Mouse (Mus musculus) midbrain, embryonic 14.5 days (tissue): ENCODE data around the gene Snrnp35. TPM values are rescaled to one million over a fixed set of nuclear protein-coding genes. Genes with fewer than 3 reads are reported as not detected.

ENCODE experiments used
- ATAC-seq: fragments of 200-750 bp; cut with Nextera tagmentation; 2 replicates; pipeline ENCODE4 v1.8.0; 2017; ENCODE audit warnings: moderate number of reproducible peaks, moderate library complexity; ENCODE audit not compliant: low FRiP score, low TSS enrichment
- DNase-seq: peaks from one replicate; pipeline ENCODE4 v3.0.0-alpha.2; 2015
- H3K27ac ChIP-seq: fragments of 300-500 bp; sonication (generic); replicated peaks from 2 replicates; pipeline ENCODE4 v1.5.1; 2014; ENCODE audit warnings: mild to moderate bottlenecking, low read depth, low read length, moderate library complexity
- H3K27me3 ChIP-seq: fragments of 300-500 bp; sonication (generic); 2 replicates; pipeline ENCODE4 v1.6.1; 2014; ENCODE audit warnings: low read length, control low read depth, mixed read lengths; ENCODE audit not compliant: control insufficient read depth, insufficient read depth
- H3K36me3 ChIP-seq: fragments of 300-500 bp; sonication (generic); 2 replicates; pipeline ENCODE4 v1.6.1; 2014; ENCODE audit warnings: low read length, control low read depth; ENCODE audit not compliant: control insufficient read depth, insufficient read depth
- H3K4me1 ChIP-seq: fragments of 300-500 bp; sonication (generic); 2 replicates; pipeline ENCODE4 v1.6.1; 2014; ENCODE audit warnings: mild to moderate bottlenecking, antibody characterized with exemption, low read length, control low read depth; ENCODE audit not compliant: control insufficient read depth, insufficient read depth
- H3K4me2 ChIP-seq: fragments of 300-500 bp; sonication (generic); 2 replicates; pipeline ENCODE4 v1.6.1; 2014; ENCODE audit warnings: mild to moderate bottlenecking, low read length, moderate library complexity
- H3K4me3 ChIP-seq: fragments of 300-500 bp; sonication (generic); replicated peaks from 2 replicates; pipeline ENCODE4 v1.5.1; 2014; ENCODE audit warnings: low read depth, low read length
- H3K9ac ChIP-seq: fragments of 300-500 bp; sonication (generic); replicated peaks from 2 replicates; pipeline ENCODE4 v1.6.1; 2014; ENCODE audit warnings: mild to moderate bottlenecking, low read length, moderate library complexity
- H3K9me3 ChIP-seq: fragments of 300-500 bp; sonication (generic); 2 replicates; pipeline ENCODE4 v1.6.1; 2016; ENCODE audit warnings: low read length, control low read depth, mixed read lengths; ENCODE audit not compliant: control insufficient read depth
- WGBS: fragments of 180-500 bp; shearing (Covaris S2); extraction: QIAGEN DNeasy Blood & Tissue Kit; methylation state at CpG from one replicate; pipeline ENCODE4 v1.1.7; 2014; 5-methylcytosine and 5-hydroxymethylcytosine counted together
- polyA plus RNA-seq: library from polyadenylated mRNA; unstranded; fragments of >200 nt; fragmentation: Nextera tagmentation; extraction: Ambion mirVana; gene quantifications from 2 replicates; pipeline ENCODE4 v1.2.1, GENCODE M21; 2014

Gene Snrnp35
- polyA plus RNA-seq, 1 experiment from 2014 or later = 8.9 TPM

- DNase-seq (no peak), ATAC-seq (no peak)
- H3K9ac ChIP-seq = no peak overlapping the region
- H3K4me1 ChIP-seq = peaks cover 11% of the 10 kb centered on the region
- H3K4me2 ChIP-seq = no peak overlapping the region
- H3K4me3 ChIP-seq = no peak overlapping the region
- H3K9me3 ChIP-seq = no peaks in the 10 kb centered on the region
- no peaks in the 10 kb centered on the region; the same call in 1 of the 2 replicates for H3K36me3 ChIP-seq
- H3K27ac ChIP-seq = no peak overlapping the region
- 94% methylated on average over 5 of the region's 5 CpGs for WGBS
- no peaks in the 10 kb centered on the region for H3K27me3 ChIP-seq
Observed at GRCm38 (mm10) chr5:124524943-124525342, 42.0 kb downstream of the Snrnp35 start.

DNA sequence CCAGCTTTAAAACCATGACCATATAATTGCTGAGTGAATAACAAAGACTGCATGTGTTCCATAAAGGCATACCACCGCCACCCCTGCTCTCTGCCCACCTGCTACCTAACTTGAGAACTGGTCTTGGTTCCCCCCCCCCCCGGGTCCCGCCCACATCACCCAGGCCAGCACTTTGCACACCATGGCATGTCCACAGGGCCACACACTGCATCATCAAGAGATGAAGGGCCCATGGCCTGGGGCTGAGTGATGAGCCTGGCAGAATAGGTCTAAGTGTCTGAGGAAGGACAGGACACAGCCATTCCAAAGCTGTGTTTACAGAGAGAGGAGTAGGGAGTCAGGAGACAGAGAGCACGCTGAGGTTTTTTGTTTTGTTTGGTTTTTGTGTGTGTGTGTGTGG, 45.4 kb downstream of the Snrnp35 start:
- Histone ChIP-seq H3K4me2 (peak overlapping the region; percentile 67), H3K36me3 (no peaks in the 10 kb centered on the region), H3K9me3 (no peaks in the 10 kb centered on the region), H3K4me1 (peaks cover 16% of the 10 kb centered on the region), H3K9ac (peak overlapping the region; percentile 29; the same call in 1 of the 2 replicates), H3K27ac (no peak overlapping the region), H3K27me3 (no peaks in the 10 kb centered on the region), H3K4me3 (no peak overlapping the region)
- no peak for DNase-seq
- 81% methylated on average over 4 of the region's 4 CpGs for WGBS
- no peak for ATAC-seq

GRCm38 (mm10) chr5:124528791-124529190, 45.9 kb downstream of the Snrnp35 start:
- Histone ChIP-seq H3K27ac (no peak overlapping the region), H3K36me3 (no peaks in the 10 kb centered on the region), H3K4me1 (peaks cover 16% of the 10 kb centered on the region), H3K4me2 (peak overlapping the region; percentile 67), H3K27me3 (no peaks in the 10 kb centered on the region), H3K9me3 (no peaks in the 10 kb centered on the region), H3K4me3 (0 out of 2 replicates have a peak overlapping the region, but pooled peaks have one; percentile 5), H3K9ac (peak overlapping the region; percentile 29; the same call in 1 of the 2 replicates)
- ATAC-seq = no peak
- DNase-seq = no peak
- 53% methylated on average over 9 of the region's 9 CpGs for WGBS

DNA sequence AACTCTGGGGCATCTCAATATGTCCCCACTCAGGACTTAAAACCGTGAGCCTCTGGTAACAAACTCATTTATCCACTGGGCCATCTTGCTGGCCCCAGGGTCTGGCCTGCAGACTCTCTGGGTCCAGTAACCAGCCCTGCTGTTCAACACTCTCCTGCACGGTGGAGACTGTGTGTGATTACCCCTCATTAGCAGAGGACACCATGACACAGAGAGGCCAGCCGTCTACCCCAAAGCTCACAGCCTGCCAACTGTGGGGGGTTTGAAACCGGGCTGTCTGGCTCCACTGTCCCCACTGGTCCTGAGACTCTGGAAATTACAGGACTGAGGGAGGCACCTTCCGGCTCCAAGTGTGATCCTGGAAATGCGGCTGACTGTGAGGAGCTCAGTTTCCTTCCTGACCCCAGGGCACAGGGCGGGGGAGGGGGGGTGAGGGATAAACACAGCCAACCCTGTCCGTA, 46.3 kb downstream of the Snrnp35 start:
- no peak for ATAC-seq
- no peaks in the 10 kb centered on the region for H3K36me3 ChIP-seq
- DNase-seq = peak; percentile 2
- H3K4me1 ChIP-seq = peaks cover 16% of the 10 kb centered on the region
- WGBS = 46% methylated on average over 8 of the region's 8 CpGs
- peak overlapping the region; percentile 70; the same call in 1 of the 2 replicates for H3K4me3 ChIP-seq
- H3K9me3 ChIP-seq = no peaks in the 10 kb centered on the region
- peak overlapping the region; percentile 67 for H3K4me2 ChIP-seq
- H3K27me3 ChIP-seq = no peaks in the 10 kb centered on the region
- no peak overlapping the region for H3K27ac ChIP-seq
- H3K9ac ChIP-seq = peak overlapping the region; percentile 29; the same call in 1 of the 2 replicates

DNA sequence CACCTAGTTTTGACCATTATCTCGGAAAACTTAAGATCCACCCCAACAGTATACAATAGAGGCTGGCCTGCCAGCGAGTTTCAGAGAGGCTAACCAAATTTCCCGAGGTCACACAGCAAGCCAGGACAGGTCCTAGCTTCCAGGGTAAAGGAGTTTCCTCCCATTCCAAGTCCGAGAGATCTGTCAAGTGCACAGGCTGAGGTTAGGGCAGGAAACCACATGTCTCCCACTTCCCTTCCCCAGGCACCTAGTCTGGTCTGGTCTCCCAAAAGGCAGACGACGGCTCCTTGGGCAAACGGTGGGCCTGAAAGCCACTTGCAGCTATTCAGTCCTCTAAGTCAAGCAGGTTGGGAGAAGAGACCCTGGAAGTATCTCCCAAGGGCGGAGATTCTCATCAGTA, 46.8 kb downstream of the Snrnp35 start:
- peak overlapping the region; percentile 67 for H3K4me2 ChIP-seq
- 75% methylated on average over 8 of the region's 8 CpGs for WGBS
- peaks cover 16% of the 10 kb centered on the region for H3K4me1 ChIP-seq
- H3K27me3 ChIP-seq = no peaks in the 10 kb centered on the region
- H3K4me3 ChIP-seq = peak overlapping the region; percentile 70
- ATAC-seq (no peak), DNase-seq (no peak)
- H3K36me3 ChIP-seq = no peaks in the 10 kb centered on the region
- H3K27ac ChIP-seq = no peak overlapping the region
- H3K9ac ChIP-seq = no peak overlapping the region; the same call in 1 of the 2 replicates
- H3K9me3 ChIP-seq = no peaks in the 10 kb centered on the region

GRCm38 (mm10) chr5:124530655-124531582, 48.0 kb downstream of the Snrnp35 start, which contains the start of gene Rilpl1:
TSS of gene Rilpl1 (minus strand) at chr5:124531391.
- no peaks in the 10 kb centered on the region for H3K36me3 ChIP-seq
- peak within 1 kb of the TSS; percentile 70 for H3K4me3 ChIP-seq
- ATAC-seq (peak; percentile 93), DNase-seq (peak; percentile 93)
- peak within 1 kb of the TSS; percentile 77 for H3K27ac ChIP-seq
- H3K9ac ChIP-seq = peak within 1 kb of the TSS; percentile 65
- WGBS = 1% methylated on average over 82 of the region's 96 CpGs
- peaks cover 16% of the 10 kb centered on the region for H3K4me1 ChIP-seq
- peak within 1 kb of the TSS; percentile 67 for H3K4me2 ChIP-seq
- H3K9me3 ChIP-seq = no peaks in the 10 kb centered on the region
- no peaks in the 10 kb centered on the region for H3K27me3 ChIP-seq

DNA sequence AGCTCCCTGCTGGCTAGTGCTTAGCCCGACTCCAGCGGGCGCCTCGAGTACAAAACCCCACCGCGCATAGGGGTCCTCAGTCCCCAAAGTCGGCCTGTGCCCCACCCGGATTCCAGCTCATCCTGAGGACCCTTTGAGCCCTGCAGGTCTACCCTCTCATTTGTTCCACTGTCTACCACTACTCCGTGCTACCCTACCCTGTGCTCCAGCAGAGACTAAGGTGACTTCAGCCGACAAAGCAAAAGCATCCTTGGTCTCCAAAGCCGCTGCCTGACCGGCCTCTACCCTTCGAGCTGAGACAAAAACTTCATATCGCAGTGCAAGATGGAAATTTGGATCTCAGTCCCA, 48.6 kb downstream of the Snrnp35 start:
- WGBS = 9% methylated on average over 14 of the region's 14 CpGs
- Histone ChIP-seq H3K4me1 (peaks cover 16% of the 10 kb centered on the region), H3K4me2 (peak overlapping the region; percentile 67), H3K4me3 (peak overlapping the region; percentile 70), H3K9ac (peak overlapping the region; percentile 65), H3K27me3 (no peaks in the 10 kb centered on the region), H3K27ac (peak overlapping the region; percentile 77), H3K9me3 (no peaks in the 10 kb centered on the region), H3K36me3 (no peaks in the 10 kb centered on the region)
- no peak; the same call in 1 of the 2 replicates for ATAC-seq
- no peak for DNase-seq

DNA sequence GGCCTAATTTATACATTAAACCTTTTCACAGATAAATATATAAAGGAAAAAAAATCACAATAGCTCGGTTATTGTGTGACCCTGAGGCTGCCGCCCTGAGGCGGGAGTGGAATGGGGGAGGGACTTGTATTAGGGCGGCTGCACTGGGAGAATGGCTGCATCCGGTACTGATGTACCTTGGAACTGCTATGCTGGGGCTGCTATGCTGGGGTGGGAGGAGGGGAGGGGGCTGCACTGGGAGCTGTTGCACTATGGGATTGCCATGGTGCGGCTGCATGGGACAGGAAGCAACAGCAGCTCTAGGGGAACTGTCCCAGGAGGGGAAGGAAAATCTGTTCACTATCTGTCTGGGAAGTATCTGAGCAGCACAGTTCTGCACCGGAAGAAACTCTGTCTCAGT, 49.5 kb downstream of the Snrnp35 start:
- WGBS = 34% methylated on average over 7 of the region's 7 CpGs
- no peak overlapping the region for H3K4me2 ChIP-seq
- ATAC-seq = no peak

More for the DNA sequence above, 49.5 kb downstream of the Snrnp35 start:
- H3K36me3 ChIP-seq = no peaks in the 10 kb centered on the region
- H3K4me3 ChIP-seq = no peak overlapping the region
- no peaks in the 10 kb centered on the region for H3K27me3 ChIP-seq
- H3K9ac ChIP-seq = no peak overlapping the region
- peak; percentile 4 for DNase-seq
- peaks cover 16% of the 10 kb centered on the region for H3K4me1 ChIP-seq
- H3K9me3 ChIP-seq = no peaks in the 10 kb centered on the region
- no peak overlapping the region for H3K27ac ChIP-seq
